Mouse (Mus musculus): ENCODE measurements around the gene Gm10447.

Gm10447 gene

DNA sequence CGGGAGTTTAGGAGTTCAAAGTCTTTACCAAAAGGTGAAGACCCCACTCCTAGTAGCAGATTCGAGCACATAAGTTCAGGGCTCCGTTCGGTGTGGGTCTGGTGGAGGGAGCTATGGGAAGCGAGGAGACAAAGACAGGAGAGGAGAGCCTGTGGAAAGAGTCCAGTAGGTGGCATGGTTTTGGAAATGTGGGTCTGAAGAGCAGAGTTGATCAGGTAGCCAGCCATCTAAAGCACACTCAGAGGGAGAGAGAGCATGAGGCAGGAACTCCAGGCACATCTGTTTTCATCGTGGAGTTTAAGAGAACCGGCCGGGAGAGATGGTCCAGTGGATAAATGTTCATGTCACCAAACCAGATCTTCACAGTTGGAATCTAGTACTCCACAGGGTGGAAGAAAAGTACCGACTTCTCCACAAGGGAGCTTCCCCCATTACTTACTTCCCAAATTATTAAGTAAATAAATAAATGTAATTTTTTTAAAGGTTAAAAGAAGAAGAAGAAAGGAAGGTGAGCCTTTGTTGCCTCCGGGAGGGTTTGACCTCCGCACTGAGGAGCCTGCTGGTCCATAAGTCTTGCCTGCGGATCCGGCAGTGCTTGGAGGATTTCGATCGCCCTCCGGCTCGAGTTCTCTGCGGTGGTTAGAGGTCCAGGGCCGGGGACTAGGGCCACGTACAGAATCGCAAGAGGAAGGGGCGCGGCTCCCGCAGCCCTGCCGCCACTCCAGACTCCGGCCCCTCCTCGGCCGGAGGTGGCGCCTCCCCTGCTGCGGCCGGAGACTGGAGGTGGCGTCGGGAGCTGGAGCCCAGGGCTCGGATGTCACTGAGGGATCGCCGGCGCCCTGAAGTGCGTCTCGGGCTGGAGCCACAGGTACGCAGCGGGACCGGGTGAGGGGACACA is at the start of gene Gm10447, which contains the start of gene Shroom1:
TSS of gene Gm10447 (minus strand) at position 637 of the 898 bp plus-strand sequence.
TSS of gene Shroom1 (plus strand) at position 732 of the 898 bp plus-strand sequence.
- peak; percentile 63 to 73 for DNase-seq

DNA sequence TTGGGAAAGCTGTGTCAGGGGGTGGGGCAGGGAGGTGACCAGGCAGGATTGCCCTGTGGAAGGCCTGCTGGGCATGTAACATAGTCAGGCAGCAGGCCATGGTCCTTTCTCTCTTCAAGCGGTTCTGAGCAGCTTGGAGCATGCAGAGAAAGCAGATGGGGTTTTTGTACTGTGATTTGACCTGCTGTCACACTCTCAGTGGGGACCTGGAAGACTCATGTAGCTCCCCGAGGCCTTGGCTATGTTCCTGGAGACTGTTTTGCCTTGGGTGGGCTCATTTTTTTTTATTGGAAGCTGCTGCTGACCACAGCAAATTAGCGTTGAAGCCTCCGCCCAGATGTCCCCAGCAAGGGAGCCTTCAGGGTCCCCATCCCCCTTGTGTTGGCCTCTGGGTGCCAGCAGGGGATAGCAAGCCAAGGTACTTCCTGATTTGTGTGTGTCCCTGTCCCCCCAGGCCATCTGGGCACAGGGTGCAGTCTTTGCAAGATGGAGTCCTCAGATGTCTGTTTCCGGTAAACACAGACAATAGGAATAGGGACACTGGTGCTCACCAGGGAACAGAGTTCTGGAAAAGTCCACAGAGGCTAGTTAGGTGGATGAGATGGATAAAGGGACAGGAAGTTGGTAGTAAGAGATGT is 48.2 kb upstream of the Gm10447 start:
- DNase-seq = peak; percentile 95

DNA sequence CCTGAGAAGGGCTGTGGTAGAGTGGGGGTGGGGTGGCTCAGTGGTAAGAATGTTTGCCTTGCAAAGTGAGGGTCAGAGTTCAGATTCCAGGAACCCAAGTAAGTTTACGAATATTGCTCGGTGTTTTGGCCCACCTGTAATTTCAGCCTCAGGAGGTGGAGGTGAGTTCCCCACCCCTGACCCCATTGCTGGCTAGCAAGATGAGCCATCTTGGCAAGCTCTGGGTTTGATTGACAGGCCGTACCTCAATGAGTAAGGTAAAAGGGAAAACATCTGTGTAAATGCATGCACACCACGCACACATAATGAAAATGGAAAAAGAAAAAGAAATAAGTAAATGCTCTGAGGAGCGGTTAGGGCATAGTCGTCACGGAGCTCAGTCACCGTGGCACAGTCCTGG is 47.5 kb upstream of the Gm10447 start:
- DNase-seq = peak; percentile 25 to 29

DNA sequence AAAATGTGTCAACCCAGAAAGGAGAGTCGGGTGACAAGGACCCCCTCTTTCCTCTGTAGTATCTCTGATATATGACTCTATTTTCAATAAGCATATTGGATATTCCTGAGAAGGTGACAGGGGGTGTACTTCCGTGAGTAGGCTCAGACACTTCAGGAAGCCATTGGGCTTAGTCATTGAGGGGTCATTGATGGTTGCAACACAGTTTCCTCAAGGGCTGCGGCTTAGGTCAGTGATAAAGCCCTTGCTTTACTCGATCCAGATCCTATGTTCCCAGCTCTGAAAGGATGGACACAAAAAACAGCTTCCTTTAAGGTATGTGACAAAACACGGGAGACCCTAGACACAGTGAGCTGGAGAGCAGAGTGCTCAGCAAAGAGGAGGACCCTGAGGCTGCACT is 46.8 kb upstream of the Gm10447 start:
- no peak for DNase-seq

DNA sequence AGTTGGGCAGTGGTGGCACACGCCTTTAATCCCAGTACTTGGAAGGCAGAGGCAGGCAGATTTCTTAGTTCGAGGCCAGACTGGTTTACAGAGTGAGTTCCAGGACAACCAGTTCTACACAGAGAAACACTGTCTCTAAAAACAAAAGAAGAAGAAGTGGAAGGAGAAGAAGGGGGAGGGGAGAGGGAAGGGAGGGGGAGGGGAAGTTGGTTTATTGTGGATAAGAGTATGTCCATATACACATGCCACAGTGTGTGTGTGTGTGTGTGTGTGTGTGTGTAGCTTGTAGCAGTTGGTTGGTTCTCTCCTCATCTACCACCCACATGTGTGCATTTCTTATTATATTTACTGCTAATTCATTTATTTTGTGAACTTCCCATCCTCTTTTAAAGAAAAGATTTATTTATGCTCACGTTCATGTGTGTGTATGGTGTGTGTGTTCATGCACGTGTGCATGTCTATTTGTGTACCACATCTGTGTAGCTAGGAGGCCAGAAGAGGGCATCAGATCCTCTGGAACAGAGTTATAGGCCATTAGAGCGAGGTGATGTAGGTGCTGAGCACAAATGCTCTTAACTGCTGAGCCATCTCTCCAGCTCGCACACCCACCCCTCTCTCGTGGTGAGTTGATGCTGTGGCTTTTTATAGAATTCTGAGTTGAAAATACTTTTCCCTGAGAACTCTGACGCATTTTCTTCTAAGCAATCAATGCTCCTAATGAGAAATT is 45.3 kb upstream of the Gm10447 start:
- DNase-seq = no peak

DNA sequence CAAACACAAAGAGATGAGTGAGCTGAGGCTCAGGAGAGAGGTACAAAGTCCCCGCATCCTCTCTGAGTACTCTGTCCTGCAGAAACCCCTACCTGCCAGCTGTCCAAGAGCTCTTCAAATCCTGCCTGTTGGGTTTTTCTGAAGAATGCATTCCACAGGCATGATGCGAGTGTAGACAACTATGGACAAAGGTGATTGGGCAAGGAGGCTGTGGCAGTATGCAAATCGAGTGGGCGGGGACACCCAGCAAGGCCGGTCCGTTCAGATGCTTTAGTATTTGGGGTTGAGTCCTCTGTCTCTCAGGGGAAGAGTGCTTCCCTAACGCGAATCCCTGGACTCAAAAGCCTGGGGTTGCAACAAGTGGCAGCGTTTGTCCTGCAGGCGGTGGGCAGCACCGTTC is 43.7 kb upstream of the Gm10447 start:
- DNase-seq = no peak

DNA sequence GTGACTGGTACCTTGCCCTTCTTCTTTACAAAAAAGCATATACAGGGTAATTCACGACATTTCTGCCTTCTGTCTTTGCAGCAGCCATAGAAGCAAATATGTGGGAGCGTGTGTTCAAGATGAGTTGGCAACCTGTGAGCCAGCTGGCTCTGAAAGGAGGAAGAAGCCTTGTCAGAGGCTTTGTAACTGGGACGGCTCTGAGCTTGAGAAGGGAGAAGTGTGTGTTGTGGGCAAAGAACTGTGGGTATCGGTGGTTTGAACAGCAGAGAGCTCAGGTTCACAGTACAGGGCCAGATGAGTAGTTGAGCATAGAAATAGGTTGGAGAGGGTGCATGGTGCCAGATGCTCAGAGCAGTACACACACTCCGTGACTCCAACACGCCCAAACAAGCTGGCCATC is 40.0 kb upstream of the Gm10447 start:
- DNase-seq = peak; percentile 46 to 48

DNA sequence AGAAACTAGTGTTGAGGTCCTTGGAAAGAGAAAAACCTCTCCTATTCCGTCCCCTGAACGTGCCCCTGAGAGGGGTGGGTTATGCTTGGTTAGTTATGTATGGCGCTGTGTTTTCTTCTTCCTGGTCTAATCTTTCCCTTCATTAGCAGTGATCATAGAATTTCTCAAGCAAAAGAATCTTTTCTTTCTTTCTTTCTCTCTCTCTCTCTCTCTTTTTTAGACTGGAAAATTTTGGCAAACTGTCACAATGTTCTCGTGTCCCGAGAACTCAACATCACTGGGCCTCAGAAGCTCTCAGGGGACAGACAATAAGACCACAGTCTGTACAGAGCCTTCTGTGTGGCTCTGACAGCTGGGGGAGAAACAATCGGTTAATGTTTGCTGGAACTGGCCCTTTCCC is 38.5 kb upstream of the Gm10447 start:
- DNase-seq = peak in 1 of 2 experiments; percentile 39

DNA sequence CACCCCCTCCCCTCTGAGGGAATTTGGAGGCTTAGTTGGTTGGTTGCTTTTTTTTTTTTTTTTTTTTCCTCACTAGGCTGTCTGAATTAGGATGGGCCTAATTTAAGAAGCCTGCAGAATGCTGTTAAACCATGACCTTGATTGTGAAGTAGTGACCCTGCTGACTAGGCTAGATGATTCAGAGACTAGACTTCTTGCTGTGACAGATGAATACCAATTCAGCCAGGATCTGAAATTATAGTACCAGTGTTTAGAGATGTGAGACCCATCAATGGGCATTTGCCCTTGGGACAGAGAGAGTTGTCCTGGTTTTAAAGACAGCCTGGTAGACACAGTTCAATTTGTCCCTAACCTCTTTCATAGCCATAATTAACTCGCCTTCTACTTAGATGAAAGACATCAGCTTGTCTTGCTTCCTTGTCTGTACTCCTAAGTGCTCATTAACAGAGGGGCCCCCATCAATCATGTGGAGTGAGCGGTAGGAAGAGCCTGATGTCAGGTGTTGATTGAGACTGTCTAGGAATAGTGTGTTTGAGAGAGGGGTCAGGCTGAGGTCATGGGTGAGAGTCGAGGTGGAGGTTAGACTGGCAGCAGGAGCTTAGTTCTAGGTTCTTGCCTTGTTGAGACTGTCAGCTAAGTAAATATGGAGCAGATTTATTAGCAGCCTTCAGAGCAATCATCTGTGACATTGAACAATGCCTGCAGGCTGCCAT is 36.5 kb upstream of the Gm10447 start:
- DNase-seq = no peak

DNA sequence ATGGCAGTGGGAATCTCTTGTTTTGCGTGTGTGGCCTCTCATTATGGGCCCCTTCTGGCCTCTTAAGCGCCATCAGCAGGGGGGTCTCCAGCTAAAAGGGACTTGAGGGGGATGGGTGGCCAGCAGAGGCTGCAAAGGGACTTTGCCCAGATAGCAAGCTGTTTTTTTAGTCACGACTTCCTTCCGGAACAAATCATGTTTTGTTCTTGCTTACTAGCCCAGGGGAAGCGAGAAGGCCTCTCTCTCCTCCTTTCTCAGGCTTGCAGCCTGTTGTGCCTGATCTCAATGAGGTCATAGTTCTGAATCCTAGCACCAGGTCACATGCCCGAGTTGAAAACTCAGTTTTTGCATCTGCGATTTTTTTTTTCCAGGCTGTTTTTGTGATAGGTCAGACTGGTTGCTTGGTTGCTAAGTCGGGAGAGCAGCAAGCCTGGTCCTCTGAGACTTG is 35.1 kb upstream of the Gm10447 start:
- DNase-seq = peak; percentile 46 to 59

DNA sequence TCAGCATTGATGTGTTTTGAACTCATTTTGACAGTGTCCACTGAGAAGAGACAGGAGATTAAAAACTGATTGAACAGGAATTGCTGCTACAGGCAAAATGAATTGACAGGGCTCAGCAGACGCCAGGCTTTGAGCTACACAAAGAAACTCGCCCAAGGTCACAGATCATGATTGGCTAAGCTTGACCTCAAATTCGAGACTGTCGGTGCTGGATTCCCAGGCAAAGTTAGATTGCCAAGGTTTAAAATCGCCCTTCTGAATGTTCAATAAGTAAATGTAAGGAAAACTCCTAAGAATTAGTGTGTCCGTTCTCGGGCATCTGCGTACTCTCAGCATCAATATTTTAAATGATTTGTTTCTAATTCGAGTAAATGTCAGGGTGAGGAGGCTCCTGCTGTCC is 32.5 kb upstream of the Gm10447 start:
- no peak for DNase-seq

DNA sequence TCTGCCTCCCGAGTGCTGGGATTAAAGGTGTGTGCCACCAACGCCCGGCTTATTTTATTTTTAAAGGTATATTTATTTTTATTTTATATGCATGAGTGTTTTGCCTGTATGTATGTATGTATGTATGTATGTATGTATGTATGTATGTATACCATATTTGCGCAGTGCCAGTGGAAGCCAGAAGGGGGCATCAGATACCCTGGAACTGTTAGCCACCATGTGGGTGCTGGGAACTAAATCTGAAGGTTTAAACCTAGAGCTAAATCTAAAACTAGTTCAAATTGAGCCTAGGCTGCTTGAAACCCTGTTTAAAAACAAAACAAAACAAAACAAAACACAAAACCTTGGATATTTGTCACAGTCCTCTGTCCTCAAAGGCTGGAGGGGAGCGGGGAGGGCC is 32.1 kb upstream of the Gm10447 start:
- no peak for DNase-seq

DNA sequence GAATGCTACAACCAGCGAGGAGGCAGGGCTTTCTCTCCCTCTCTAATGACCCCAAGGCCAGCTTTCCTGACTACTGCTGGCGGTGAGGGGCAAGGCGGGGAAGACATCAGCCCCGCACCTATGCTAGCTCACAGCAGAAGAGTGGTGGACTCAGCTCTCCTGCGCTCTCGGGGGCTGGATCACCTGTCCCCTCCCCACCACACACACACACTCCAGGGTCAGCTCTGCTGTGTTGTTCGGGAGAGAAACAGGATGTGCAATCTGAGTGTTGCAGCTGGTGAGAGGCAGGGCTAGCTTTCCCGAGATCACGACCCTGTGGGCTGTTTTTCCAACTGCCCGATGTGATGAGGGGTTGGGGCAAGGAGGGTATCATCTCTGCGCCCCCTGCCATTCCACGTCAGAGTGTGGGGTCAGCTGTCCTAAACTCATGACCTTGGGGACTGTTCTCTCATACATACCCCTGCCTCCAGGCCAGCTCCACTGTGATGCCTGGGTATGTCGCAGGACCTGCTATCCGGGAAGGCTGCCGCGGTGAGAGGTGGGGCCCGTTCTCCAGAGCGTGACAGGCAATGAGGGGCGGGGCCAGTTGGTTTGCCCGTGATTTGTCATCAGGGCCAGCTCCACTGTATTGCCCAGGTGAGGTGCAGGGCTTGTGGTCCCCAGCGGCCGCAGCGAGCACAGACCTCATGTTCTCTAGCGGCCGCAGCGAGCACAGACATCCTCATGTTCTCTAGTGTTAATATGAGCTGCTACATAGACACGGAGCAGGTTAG is 30.1 kb upstream of the Gm10447 start:
- peak; percentile 58 to 62 for DNase-seq

DNA sequence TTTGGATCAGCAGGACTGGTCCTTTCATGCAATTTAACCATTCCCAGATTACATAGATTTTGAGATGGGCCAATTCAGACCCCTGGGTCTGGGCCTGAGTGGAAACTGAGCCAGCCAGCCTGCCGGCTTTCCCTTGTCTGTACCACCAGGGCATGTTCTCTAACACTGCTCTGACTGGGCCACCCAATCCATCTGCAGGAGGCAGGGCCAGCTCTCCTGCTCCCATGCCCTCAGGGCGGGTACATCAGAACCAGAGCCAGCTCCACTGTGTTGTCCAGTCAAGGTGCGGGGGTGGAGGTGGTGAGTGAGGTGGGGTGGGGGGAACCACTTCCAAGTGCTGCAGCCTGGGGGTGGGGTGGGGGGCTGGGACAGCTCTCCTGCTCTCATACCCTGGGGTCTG is 29.4 kb upstream of the Gm10447 start:
- no peak for DNase-seq

DNA sequence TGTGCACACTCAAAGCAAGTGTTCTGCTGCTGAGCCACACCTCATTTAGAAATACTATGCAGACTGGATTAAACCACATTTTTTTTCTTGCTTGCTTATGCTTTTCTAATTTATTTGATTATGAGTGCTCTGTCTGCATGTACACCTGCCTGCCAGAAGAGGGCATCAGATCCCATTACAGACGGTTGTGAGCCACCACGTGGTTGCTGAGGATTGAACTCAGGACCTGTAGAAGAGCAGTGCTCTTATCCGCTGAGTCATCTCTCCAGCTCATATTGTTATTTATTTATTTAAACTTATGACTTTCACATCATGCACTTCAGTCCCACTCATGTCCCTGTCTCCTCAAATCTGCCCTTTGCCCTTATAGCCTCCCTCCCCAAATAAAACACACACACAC is 28.8 kb upstream of the Gm10447 start:
- no peak for DNase-seq

DNA sequence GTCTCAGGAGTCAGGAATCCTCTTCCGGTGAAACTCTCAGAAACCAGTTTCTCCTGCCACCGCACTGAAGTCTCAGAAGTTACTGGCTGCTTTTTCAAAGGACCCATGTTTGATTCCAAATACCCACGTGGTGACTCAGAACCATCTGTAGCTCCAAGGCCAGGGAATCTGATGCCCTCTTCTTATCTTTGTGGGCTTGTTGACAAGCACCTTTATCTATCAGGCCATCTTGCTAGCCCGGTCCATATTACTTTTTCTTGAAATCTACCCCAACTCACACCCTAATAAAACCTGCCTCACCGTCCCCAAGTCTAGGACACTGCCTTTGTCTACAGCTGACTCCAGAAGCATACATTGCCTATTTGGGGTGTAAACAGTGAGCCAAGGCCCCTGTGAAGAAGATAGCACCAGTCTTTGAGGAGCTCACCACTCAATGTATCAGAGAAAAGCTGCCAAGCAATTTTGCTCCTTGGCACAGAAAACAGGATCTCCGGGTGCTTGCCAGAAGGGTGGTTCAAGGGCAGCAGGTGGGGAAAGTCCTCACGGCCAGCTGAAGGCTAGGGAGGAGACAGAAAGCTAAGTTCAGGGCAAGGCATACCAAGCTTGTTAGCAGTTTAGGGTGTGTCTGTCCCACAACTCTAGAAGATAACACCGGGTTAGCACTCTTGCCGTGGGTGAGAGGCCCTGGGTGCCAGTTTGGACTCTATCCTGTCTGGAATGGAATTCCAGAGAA is 26.4 kb upstream of the Gm10447 start:
- DNase-seq = peak; percentile 61 to 77

DNA sequence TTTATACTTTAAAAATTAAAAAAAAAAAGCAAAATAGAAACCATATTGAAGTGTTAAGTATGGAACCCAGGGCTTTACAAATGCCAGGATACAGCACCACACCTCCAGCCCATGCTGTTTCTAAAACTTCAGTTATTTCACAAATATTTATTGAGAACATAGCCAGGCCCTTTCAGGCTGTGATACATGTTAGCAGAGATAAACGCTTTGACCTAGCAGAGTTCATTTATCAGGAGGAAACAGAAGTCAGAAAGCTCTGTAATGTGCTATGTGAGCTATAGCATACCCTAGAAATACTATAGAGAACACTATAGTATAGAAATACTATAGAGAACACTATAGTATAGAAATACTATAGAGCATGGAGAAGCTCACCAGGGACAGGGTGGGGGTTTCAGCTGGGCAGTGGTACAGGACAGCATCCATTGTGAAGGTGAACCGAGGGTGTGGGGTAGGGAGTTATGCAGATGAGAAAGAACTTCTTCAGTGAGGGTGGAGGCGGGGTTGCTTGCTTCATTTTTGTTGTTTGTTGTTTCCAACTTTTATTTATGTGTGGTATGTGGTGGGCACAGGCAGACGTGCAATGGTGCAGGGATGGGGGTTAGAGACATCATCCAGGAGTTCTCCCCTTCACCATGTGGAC is 24.3 kb upstream of the Gm10447 start:
- no peak for DNase-seq

DNA sequence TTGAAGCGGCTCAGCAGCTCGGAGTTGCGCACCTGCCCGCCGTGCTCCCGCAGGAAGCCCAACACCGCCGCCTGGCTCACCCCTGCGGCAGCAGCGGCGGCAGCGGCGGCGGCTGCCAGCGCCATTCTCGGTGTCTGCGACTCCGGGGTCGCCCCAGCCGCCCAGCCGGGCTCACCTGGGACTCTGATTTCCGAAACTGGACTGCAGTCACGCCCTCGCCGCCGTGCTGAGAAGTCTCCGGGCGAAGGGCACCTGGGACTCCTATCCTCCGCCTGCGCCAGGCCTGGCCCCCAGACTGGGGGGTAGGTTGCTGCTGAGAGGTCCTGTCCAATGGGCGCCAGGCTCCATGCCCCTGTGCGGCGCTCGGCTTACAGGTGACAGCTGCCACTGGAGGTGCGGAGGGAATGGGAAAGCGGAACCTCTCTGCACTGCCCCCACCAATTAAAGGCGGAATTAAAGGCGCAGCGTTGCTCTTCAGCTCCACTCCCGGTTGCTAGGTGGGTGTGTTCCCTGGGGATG is 22.9 kb upstream of the Gm10447 start, which contains the start of the genes Gm9945 and Sowaha:
TSS of gene Gm9945 (plus strand) at position 384 of the 519 bp plus-strand sequence.
TSS of gene Sowaha (minus strand) at position 492 of the 519 bp plus-strand sequence.
- peak; percentile 73 to 75 for DNase-seq

DNA sequence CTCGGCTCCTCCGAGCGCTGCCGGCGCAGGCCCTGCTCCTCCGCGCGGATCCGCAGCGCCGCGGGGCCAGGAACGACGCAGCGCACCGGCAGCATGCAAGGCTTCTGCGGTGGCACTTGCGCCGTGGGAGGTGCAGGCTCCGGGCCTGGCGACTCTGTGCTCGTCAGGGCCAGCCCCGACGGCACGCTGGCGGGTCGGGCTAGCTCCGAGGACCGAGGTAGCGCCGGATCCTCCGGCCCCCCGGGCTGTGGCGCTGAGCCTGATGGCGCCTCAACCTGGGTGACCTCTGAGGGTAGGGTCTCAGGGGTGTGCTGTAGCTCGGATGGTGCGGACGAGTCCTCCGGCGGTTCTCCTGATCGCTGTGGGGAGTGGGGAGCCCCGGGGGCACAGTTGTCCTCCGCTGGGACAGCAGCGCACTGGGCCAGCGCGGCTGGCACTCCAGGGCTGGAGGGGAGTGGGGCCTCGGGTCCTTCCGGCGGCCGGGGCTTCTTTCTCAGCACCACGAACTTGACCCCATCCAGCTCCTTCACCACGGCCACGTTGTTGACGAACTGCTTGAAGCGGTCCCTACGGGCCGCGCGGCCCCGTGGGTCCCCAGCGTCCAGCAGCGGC is 22.4 kb upstream of the Gm10447 start:
- peak; percentile 57 to 60 for DNase-seq
